Mouse (Mus musculus): Measurements from ENCODE around the gene Gapdhs.

DNA sequence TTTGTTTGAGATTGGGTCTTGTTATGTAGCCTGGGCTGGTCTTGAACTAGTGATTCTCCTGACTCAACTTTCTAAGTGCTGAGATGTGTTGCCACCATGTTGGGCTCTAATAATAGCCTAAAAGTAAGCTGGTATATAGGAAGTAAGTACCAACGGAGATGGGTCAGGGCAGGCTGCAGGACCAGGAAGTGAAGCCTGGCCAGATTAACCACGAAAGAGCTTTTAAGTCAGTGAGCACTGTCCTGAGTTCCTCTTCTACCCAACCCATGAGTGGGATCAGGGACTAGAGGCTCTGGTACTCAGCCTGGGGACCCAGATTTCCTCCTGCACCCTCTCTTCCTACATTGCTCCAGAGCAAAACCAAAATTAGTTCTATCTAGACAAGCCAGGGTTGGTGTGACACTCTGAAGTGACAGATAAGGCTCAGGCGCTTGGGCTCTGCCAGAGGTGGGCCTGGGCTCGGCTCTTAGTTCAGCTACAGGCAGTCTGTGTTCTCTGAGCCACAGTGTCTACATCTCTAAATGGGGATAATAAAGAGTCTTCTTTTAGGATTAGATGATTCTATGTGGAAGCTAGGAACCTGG is 18.4 kb upstream of the Gapdhs start:
- no peak for TF ChIP-seq POLR2A (IDR thresholded peaks at IDR 0.05; ENCODE audit: borderline replicate concordance, extremely low read depth, insufficient read depth, insufficient read length, poor library complexity, severe bottlenecking)
- no peak for TF ChIP-seq CTCF (IDR thresholded peaks at IDR 0.05; ENCODE audit: borderline replicate concordance, extremely low read depth, insufficient read depth, insufficient read length)

Data from brain, embryonic 14.5 days (tissue).